Mouse (Mus musculus): ENCODE measurements around the gene Cstf2. TPM values are rescaled to one million over a fixed set of nuclear protein-coding genes. Genes with fewer than 3 reads are reported as not detected.

Gene Cstf2
- total RNA-seq (2021) = 100 to 1,000 TPM; 131 TPM

DNA sequence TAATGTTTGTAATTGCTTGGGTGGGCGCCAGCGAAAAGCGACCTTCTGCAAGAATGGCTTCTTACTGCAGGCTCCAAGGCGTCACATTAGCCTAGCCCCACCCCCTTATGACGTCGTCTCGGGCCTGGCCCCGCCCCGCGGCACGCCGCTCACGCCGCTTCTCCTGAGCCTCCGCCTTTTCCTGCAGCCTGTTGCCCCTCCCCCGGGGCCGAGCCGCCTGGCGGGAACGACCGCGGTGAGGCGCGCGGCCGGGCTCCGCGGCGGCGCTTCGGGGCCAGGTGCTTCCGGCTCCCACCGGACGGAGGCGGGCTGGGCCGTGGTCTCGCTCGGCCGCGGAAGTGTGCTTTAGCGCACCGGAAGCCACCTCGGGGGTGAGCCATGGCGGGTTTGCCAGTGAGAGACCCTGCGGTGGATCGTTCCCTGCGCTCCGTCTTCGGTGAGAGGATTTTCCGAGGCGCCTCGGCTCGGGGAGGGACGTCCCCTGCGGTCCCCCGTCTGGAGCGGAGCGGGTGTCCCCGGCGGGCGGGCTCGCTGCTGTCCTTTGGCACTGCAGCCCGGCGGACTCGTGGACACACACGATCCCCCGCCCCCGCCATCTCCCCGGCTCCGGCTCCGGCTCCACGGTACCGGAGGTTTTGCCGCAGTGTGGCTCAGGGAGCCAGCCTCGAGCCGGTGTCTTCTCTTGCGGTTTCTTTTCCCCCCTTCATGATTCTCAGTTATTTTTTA is at the start of gene Cstf2:
Cstf2 (plus strand) TSS at position 201 of the 726 bp plus-strand sequence.
- intact Hi-C loops (cut with DNase I) = no loop called here
- peak; percentile 91 to 95 for DNase-seq (ENCODE audit: extremely low spot score in 1 of 2, low spot score in 2 of 2)

DNA sequence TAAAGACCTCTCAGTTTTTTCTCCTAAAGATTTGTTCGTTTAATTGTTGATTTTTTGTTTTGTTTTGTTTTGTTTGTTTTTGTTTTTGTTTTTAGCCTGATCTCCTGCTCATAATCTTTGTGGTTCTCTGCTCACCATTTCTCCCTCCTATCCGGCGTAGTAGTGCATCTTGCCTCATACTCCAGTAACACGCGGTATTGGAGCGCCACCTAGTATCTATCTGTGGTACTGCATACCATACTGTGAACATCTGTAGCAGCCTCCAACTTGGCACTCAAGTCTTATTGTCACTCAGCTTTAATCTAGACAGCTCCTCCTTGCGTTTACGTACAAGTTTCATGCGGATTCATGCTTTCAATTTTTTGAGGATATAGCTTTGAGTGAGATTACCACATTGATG is 40.0 kb upstream of the Cstf2 start:
- intact Hi-C loops (cut with DNase I) = loop anchor here (2.0 kb wide), 1 partner anchor 72 kb away; no protein-coding TSS in a partner anchor
- peak; percentile 52 to 69 for DNase-seq (ENCODE audit: extremely low spot score in 1 of 2, low spot score in 2 of 2)

DNA sequence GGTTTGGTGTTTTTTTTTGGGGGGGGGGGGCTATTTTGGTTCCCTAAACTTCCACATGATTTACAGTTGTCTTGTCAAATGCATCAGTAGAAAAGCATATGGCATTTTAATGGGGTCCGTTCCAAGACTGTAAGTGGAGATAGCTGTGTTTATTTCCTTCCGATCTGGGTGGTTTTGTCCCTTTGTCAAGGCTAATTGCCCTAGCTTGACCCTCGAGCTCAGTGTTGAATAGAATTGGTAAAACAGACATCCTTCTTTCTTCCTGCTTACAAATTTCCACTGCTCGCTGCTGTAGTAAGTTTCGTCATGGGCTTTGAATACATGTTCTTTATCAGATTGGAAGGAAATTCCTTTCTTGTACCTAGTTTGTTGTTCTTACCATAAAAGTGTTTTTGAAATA is 38.3 kb upstream of the Cstf2 start:
- intact Hi-C loops (cut with DNase I) = no loop called here
- no peak for DNase-seq (ENCODE audit: extremely low spot score in 1 of 2, low spot score in 2 of 2)

GRCm38 (mm10) chrX:134048994-134049393 is 10.0 kb upstream of the Cstf2 start:
- intact Hi-C loops (cut with DNase I) = no loop called here
- DNase-seq (ENCODE audit: extremely low spot score in 1 of 2, low spot score in 2 of 2) = no peak

- DNase-seq (ENCODE audit: extremely low spot score in 1 of 2, low spot score in 2 of 2) = no peak
- intact Hi-C loops (cut with DNase I) = no loop called here
Measured at GRCm38 (mm10) chrX:134056897-134057296, 2.1 kb upstream of the Cstf2 start.

GRCm38 (mm10) chrX:134058040-134058875 is 729 bp upstream of the Cstf2 start:
- intact Hi-C loops (cut with DNase I) = no loop called here
- no peak for DNase-seq (ENCODE audit: extremely low spot score in 1 of 2, low spot score in 2 of 2)

GRCm38 (mm10) chrX:134059764-134060163 is 777 bp downstream of the Cstf2 start:
- intact Hi-C loops (cut with DNase I) = loop anchor here (10.0 kb wide), 2 partner anchors 245 to 375 kb away; partner anchors contain the start of gene Cenpi
- no peak for DNase-seq (ENCODE audit: extremely low spot score in 1 of 2, low spot score in 2 of 2)

DNA sequence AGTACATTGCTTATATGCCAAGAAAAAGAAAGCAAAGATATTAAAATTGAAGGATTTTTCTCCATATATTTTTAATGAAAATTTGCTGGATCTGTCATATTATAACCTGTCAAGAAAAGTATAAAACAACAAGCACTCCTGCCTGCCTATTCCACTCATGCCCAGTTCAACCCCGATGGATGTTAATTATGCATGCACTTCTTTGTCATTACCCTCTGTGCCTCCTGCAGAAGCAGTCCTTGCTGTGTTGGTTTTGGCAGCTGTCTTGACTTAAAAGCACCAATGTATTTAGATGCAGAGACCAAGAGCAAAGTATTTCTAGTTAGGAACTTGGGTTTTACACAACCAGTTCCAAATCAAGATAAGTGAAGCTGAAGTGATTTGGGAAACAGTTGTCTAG is 26.5 kb downstream of the Cstf2 start:
- intact Hi-C loops (cut with DNase I) = no loop called here
- no peak for DNase-seq (ENCODE audit: extremely low spot score in 1 of 2, low spot score in 2 of 2)

DNA sequence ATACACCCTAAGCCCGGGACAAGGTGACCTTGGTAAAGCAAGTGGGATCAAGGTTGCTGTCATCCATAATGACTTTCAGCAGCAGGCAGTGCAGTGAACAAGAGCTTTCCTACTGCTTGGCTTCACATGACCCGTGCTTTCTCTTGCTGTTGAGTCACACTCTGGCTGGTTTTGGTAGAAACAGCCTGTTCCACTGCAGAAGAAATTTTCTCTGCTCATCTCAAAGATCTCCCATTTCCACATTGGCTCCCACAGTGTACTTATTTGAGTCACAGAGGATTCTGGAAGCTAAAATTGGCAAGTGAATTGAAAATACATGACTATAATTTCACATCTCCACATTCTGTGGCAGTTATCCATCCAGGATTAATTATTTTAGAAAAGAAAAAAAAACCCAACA is 43.7 kb downstream of the Cstf2 start:
- intact Hi-C loops (cut with DNase I) = no loop called here
- DNase-seq (ENCODE audit: extremely low spot score in 1 of 2, low spot score in 2 of 2) = peak in 1 of 2 experiments; percentile 1

GRCm38 (mm10) chrX:134111767-134112166 is 52.8 kb downstream of the Cstf2 start:
- no peak for DNase-seq (ENCODE audit: extremely low spot score in 1 of 2, low spot score in 2 of 2)
- intact Hi-C loops (cut with DNase I) = no loop called here

DNA sequence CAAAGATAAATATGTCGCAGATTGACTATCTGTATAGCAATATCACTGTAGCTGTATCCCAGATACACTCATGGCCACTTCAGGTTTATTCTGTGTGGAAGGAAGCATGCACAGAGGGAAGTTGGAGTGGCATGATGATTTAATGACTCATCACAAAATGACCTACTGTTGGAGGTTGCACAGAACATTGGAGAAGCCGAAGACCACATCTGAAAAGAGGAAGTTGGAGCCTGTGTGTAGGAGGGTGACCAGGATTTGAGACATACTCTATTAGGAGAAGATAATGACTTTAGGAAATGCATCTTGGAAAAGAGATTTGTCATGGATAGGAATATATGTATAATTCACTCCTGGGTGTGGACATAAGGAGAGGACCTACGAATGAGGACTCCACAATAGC is 57.4 kb downstream of the Cstf2 start:
- no peak for DNase-seq (ENCODE audit: extremely low spot score in 1 of 2, low spot score in 2 of 2)
- intact Hi-C loops (cut with DNase I) = no loop called here

- DNase-seq (ENCODE audit: extremely low spot score in 1 of 2, low spot score in 2 of 2) = no peak
- intact Hi-C loops (cut with DNase I) = no loop called here
Measured at GRCm38 (mm10) chrX:134128549-134128948, 69.6 kb downstream of the Cstf2 start.

DNA sequence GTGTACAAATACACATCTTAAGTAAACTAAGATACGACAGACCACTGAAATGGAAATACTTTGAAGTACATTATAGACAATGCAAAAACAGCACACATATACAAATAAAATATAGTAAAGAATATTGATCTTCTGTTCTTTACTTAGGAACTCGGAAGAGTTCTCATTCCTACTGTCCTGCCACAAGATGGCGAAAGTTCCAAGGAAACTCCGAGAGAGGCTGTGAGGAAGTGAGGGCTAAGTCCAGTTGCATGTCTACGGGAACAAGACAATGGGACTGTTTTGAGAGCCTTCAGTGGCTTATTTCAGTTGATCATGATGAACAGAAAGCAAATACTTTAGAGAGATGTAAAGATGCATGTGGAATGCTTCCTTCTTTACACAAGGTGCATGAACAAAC is 73.3 kb downstream of the Cstf2 start:
- DNase-seq (ENCODE audit: extremely low spot score in 1 of 2, low spot score in 2 of 2) = peak; percentile 7 to 21
- intact Hi-C loops (cut with DNase I) = loop anchor here (10.0 kb wide), 1 partner anchor 163 kb away; the partner anchor contains the start of gene Tmem35a

DNA sequence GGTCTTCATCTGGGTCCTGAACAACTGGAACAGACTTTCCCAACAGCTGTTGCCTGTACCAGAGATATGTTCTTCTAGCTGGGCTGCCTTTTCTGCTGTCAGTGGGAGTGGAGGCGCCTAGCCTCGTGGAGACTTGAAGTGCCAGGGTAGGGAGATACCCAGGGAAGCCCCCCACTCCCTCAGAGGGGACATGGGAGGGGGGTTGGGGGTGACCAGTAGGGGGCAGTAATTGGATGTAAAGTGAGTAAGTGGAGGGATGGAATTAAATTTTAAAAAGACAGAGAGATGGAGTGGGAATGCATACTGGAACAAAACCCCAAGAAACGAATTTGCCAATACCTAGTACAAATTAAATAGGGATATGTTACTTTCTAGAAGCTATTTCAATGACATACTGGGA is 74.8 kb downstream of the Cstf2 start:
- intact Hi-C loops (cut with DNase I) = loop anchor here (10.0 kb wide), 1 partner anchor 161 kb away; the partner anchor contains the start of gene Tmem35a
- no peak for DNase-seq (ENCODE audit: extremely low spot score in 1 of 2, low spot score in 2 of 2)

Small RNA genes within 50 kb of the gene (microRNA-seq; reads per million reads assigned to microRNA genes)
- gene Mir3112 = not detected

Other genes with a start within 250 kb of the Cstf2 start
- under 1 TPM; 0.43 to 0.66 TPM for gene Tnmd, start 208.2 kb upstream of the Cstf2 start, total RNA-seq (2021)
- 10 to 100 TPM; 55.1 to 60.7 TPM for gene Tspan6, start 160.8 kb upstream of the Cstf2 start, total RNA-seq (2021)
- gene Srpx2, start 150.8 kb upstream of the Cstf2 start, total RNA-seq (2021) = 1 to 10 TPM in 1 of 2 experiments, under 1 TPM in 1; 0.97 to 1.3 TPM
- gene Sytl4, start 77.4 kb upstream of the Cstf2 start, total RNA-seq (2021) = under 1 TPM; 0.41 to 0.59 TPM
- gene Xkrx, start 102.9 kb downstream of the Cstf2 start, total RNA-seq (2021) = 1 to 10 TPM in 1 of 2 experiments, under 1 TPM in 1; 0.95 to 1.5 TPM
- not detected for gene Arl13a, start 128.3 kb downstream of the Cstf2 start, total RNA-seq (2021)
- gene Nox1, start 162.8 kb downstream of the Cstf2 start, total RNA-seq (2021) = not detected
- 1 to 10 TPM; 4.3 to 5.6 TPM for gene Trmt2b, start 217.8 kb downstream of the Cstf2 start, total RNA-seq (2021)
- gene Tmem35a, start 236.0 kb downstream of the Cstf2 start, total RNA-seq (2021) = 100 to 1,000 TPM in 1 of 2 experiments, 10 to 100 TPM in 1; 94.8 to 104 TPM
- gene Cenpi, start 248.9 kb downstream of the Cstf2 start, total RNA-seq (2021) = 1 to 10 TPM in 1 of 2 experiments, under 1 TPM in 1; 0.92 to 1.2 TPM